ENCODE assay signal across 24 mouse cellular contexts in genomic region chr5:46022047-46022422, GRCm38 (mm10).
DNase-seq lines count a peak whose midpoint lies in the region; ATAC-seq and TF ChIP-seq lines count a peak whose summit lies in the region.
"Had no signal": no experiment of that assay in that cellular context is flagged by ENCODE, and none has a peak within 500 bp of the region (broad histone marks: within the 10 kb centered on the region; RNA-seq: fewer than 3 reads in every experiment).

No protein-coding gene starts in this region.

- no peak overlapping the region for H3K4me3 ChIP-seq in neural tube, embryonic 12.5 days
- no peak overlapping the region for H3K4me3 ChIP-seq in neural tube, embryonic 13.5 days
- H3K4me3 ChIP-seq in heart, embryonic 10.5 days, result no peak overlapping the region
- H3K4me3 ChIP-seq in thymus, adult 2 months (ENCODE audit: control insufficient read depth, insufficient read depth, low read length), result no peak overlapping the region
- H3K4me3 ChIP-seq: embryonic facial prominence, embryonic 13.5 days; erythroblast, embryonic 14.5 days; forebrain, embryonic 10.5 days; gastrocnemius, adult 2 months; hindbrain, embryonic 12.5 days; intestine, embryonic 15.5 days had no signal

- no peak for TF ChIP-seq CTCF in thymus, adult 2 months (IDR thresholded peaks at IDR 0.05; ENCODE audit: borderline replicate concordance, control insufficient read depth, extremely low read depth, insufficient read depth, low read length, poor library complexity)

- no peaks in the 10 kb centered on the region for H3K27me3 ChIP-seq in neural tube, embryonic 12.5 days (replicated peaks)
- no peaks in the 10 kb centered on the region for H3K27me3 ChIP-seq in neural tube, embryonic 13.5 days
- H3K27me3 ChIP-seq in heart, embryonic 10.5 days (ENCODE audit: insufficient read depth, poor library complexity, severe bottlenecking), result no peaks in the 10 kb centered on the region
- no peaks in the 10 kb centered on the region for H3K27me3 ChIP-seq in thymus, adult 2 months (ENCODE audit: control insufficient read depth, insufficient read depth, low read length)
- H3K27me3 ChIP-seq: embryonic facial prominence, embryonic 13.5 days; hindbrain, embryonic 12.5 days; intestine, embryonic 15.5 days had no signal

- no peak overlapping the region for H3K4me2 ChIP-seq in neural tube, embryonic 12.5 days (replicated peaks)
- H3K4me2 ChIP-seq in neural tube, embryonic 13.5 days, result no peak overlapping the region
- H3K4me2 ChIP-seq: embryonic facial prominence, embryonic 13.5 days; hindbrain, embryonic 12.5 days; intestine, embryonic 15.5 days had no signal

- no peak overlapping the region for H3K9ac ChIP-seq in neural tube, embryonic 12.5 days
- H3K9ac ChIP-seq in neural tube, embryonic 13.5 days, result no peak overlapping the region
- H3K9ac ChIP-seq: embryonic facial prominence, embryonic 13.5 days; hindbrain, embryonic 12.5 days; intestine, embryonic 15.5 days had no signal

- H3K9me3 ChIP-seq in neural tube, embryonic 12.5 days, result no peaks in the 10 kb centered on the region
- no peaks in the 10 kb centered on the region for H3K9me3 ChIP-seq in neural tube, embryonic 13.5 days
- no peaks in the 10 kb centered on the region for H3K9me3 ChIP-seq in heart, embryonic 10.5 days
- H3K9me3 ChIP-seq: embryonic facial prominence, embryonic 13.5 days; forebrain, embryonic 10.5 days; G1E; hindbrain, embryonic 12.5 days; intestine, embryonic 15.5 days had no signal

- peak; percentile 72 for ATAC-seq in neural tube, embryonic 12.5 days (ENCODE audit: low FRiP score, low read depth)
- ATAC-seq in neural tube, embryonic 13.5 days (ENCODE audit: low read depth), result peak; percentile 52
- ATAC-seq: CD4-positive, CD25-positive, alpha-beta regulatory T cell, adult 4 months; forebrain, embryonic 14.5 days; intestine, embryonic 15.5 days had no signal

- DNase-seq in embryo, embryonic 10.5 days (ENCODE audit: low spot score), result peak; percentile 15
- no peak for DNase-seq in embryo, embryonic 9.5 days (ENCODE audit: extremely low spot score)
- DNase-seq in neural tube, embryonic 10.5 days (ENCODE audit: extremely low spot score, low spot score), result no peak
- DNase-seq in heart, embryonic 10.5 days (ENCODE audit: low spot score), result no peak
- DNase-seq in thymus, adult 2 months, result no peak
- DNase-seq: adrenal gland, adult 8-10 months; adrenal gland, postnatal 36 days; B cell, adult 2 months; cerebellum, adult 2 months; cerebellum, postnatal 10 days; gastrocnemius, adult 2 months; gastrocnemius, postnatal 25 days; heart, postnatal 10 days; heart, postnatal 4 days had no signal

- H3K27ac ChIP-seq in neural tube, embryonic 12.5 days, result no peak overlapping the region
- no peak overlapping the region for H3K27ac ChIP-seq in neural tube, embryonic 13.5 days (replicated peaks)
- H3K27ac ChIP-seq in heart, embryonic 10.5 days, result no peak overlapping the region
- no peak overlapping the region for H3K27ac ChIP-seq in thymus, adult 2 months (ENCODE audit: control insufficient read depth, insufficient read depth, low read length)
- H3K27ac ChIP-seq: embryonic facial prominence, embryonic 13.5 days; forebrain, embryonic 10.5 days; gastrocnemius, adult 2 months; hindbrain, embryonic 12.5 days; intestine, embryonic 15.5 days had no signal

- H3K4me1 ChIP-seq in neural tube, embryonic 12.5 days, result no peaks in the 10 kb centered on the region
- peaks cover 22% of the 10 kb centered on the region for H3K4me1 ChIP-seq in neural tube, embryonic 13.5 days (replicated peaks)
- H3K4me1 ChIP-seq in heart, embryonic 10.5 days, result no peaks in the 10 kb centered on the region
- no peaks in the 10 kb centered on the region for H3K4me1 ChIP-seq in thymus, adult 2 months (replicated peaks; ENCODE audit: control insufficient read depth, insufficient read depth, low read length)
- H3K4me1 ChIP-seq: embryonic facial prominence, embryonic 13.5 days; forebrain, embryonic 10.5 days; hindbrain, embryonic 12.5 days; intestine, embryonic 15.5 days had no signal

- no peaks in the 10 kb centered on the region for H3K36me3 ChIP-seq in neural tube, embryonic 12.5 days
- H3K36me3 ChIP-seq in neural tube, embryonic 13.5 days, result no peaks in the 10 kb centered on the region
- H3K36me3 ChIP-seq in heart, embryonic 10.5 days, result no peaks in the 10 kb centered on the region
- no peaks in the 10 kb centered on the region for H3K36me3 ChIP-seq in thymus, adult 2 months (ENCODE audit: control insufficient read depth, insufficient read depth, low read length)
- H3K36me3 ChIP-seq: embryonic facial prominence, embryonic 13.5 days; forebrain, embryonic 10.5 days; G1E; hindbrain, embryonic 12.5 days; intestine, embryonic 15.5 days had no signal

- no peak for TF ChIP-seq POLR2A in thymus, adult 2 months (IDR thresholded peaks at IDR 0.05; ENCODE audit: control insufficient read depth, extremely low read depth, insufficient read depth, low read length, poor library complexity)

- WGBS in neural tube, embryonic 12.5 days, result 63% methylated on average over 7 of the region's 7 CpGs
- 42% methylated on average over 7 of the region's 7 CpGs for WGBS in neural tube, embryonic 13.5 days
- 87% methylated on average over 7 of the region's 7 CpGs for WGBS in heart, embryonic 10.5 days
- WGBS in thymus, adult 2 months, result 95% methylated on average over 7 of the region's 7 CpGs
